Mouse (Mus musculus) left cerebral cortex, adult 9 months (tissue): Measurements from ENCODE around the gene Inhbb.

Experiments
- DNase-seq, 2 experiments: peaks; one replicate each; pipeline ENCODE4 v3.0.0; 2022; ENCODE audit warnings: low spot score in 2 of 2

Gene Inhbb

DNA sequence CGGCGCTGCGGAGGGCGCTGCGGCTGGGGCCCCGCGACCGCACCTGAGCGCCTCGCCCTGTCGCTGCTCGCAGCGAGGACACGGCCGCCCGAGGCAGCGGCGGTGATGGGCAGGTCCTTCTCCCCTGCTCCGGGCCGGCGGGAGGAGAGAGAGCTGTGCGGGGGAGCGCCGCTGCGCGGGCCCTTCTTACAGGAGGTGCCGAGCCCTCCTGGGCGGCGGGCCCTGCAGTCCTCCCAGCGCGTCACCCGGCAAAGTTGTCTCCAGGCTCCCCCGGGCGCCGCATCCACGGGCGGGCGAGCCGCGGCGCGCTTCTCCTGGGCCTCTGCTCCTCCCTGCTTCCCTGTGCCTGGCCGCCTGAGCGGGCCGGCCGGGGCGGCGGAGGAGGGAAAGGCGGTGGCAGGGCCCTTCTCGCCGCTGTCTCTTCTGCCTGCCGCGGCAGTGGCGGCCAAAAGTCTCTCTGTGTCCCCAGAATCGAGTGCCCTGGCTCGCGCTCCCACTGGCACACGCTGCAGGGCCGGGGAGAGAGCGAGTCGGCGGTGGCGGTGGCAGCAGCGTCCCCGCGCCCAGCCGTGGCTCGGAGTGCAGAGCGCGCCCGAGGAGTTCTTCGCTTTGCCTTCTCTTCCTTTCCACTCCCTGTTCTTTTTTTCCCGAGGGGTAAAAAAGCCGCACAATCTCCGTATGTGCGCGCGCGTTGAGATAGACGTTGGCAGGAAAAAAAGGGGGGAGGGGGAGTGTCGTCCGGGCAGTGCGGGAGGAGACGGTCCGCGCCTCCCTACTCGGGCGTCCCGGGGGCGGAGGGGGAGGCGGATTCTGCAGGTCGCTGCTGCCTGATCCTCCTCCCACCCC lies at the start of gene Inhbb:
Inhbb (minus strand) TSS at position 673 of the 846 bp plus-strand sequence.
- peak in 1 of 2 experiments; percentile 34 for DNase-seq

DNA sequence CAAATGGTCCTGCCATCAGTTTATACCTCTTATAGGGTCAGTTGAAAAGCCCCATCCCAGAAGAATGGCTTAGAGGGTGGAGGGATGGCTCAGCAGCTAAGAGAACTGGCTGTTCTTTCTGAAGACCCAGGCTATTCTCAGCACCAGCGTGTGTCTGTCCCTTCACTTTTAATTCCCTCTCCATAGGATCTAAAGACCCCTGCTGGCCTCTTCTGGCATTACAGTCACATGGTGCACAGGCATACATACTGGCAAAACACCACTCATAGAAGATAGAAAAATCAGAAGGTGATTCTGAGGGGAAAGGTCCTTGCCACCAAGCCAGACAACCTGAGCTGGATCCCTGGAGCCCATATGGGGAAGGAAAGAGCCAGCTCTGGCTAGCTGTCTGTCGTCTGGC lies 41.3 kb upstream of the Inhbb start:
- no peak for DNase-seq

DNA sequence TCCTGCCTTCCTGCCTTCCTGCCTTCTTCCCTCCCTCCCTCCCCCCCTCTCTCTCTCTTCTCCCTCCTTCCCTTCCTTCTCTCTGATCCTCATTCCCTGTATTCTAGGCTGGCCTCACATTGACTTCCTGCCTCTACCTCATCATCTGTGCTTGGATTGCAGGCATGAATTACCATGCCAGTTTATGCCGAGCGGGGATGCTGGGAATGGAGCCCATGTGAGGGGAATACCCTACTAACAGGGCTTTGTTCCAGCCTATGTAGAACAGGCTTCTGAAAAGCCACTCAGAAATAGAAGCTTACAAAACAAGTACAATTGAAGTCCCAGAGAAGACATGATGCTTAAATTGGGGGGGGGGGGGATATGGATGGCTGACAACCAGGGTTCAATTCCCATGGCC lies 38.0 kb upstream of the Inhbb start:
- no peak for DNase-seq

DNA sequence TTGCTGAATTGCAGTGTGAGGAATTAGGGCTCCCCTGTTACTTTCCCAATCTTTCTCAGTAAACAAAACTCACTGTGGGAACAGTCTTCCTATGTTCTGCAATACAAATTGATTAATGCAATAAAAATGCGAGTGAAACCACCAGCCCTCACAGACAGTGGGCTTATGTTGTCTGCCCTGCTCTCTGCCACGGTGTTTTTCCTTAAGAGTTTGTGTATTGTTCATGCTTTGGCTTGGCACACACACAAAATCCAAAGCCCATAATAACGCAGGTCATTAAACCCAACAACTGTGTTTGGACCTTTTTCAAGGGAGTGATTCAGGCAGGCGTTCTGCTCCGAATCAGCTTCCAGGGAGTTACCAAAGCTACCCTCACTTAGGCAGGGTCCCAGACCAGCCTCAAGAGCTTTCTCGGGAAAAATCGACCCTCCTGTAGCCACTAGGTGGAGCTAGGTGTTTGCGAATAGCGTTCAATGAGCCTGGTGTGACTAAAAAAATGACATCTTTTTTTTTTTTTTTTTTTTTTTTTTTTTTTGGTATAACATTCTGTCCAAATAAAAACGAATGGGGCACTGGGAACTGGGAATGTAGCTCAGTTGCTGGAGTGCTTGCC lies 36.1 kb upstream of the Inhbb start:
- DNase-seq: peak in 1 of 2 experiments; percentile 74

DNA sequence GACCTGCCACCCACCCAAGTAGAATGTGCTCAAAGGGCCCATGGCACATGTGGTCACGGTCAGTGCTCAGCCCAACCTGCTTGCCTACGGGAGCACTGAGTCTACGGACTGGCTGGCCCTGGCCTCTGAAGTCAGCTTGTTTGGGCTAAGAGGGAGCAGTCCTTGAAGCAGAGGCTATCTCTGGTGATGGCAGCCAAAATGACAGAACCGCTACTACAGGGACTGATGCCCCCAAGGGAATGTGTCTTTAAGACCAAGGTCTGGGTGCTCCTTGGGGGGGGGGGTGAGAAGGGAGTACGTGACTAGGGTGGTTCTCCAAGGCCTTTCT lies 35.4 kb upstream of the Inhbb start:
- DNase-seq: no peak

DNA sequence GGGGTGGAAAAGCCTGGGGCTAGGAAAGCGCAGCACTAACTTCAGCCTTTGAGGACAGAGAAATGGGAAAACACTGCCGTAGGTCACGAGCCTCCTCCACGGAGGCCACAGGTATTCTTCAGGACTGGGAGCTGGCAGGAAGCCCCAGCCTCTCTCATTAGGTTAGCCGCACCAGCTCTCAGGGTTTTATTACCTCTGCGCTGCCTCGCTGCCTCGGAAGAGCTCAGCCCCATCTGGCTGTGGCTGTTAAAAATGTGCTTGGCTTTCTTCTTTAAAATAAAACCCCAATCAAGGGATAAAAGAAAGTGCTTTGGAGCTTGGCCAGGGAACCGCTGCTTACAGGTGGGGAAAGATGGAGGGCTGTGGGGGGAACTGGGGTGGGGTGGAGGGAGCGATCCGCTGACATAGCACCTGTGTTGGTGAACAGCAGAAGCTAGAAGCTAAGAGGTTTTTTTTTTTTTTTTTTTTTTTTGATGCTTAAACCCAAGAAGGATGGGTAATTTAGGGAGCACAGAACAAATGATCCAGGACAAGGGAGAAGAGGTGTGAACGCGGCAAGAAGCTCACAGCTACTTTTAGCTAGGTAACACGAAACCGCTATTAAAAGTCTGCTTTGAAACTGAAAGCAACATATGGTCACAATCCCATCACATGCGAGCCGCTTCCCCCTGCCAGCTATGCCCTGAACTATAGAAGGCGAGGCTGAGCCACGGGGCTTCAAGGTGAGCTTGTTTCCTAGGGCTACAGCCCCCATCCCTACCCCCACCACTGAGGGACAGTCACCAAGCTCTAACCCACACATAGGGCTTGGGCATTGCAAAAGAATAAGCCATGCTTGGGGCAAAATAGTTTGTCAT lies 34.9 kb upstream of the Inhbb start:
- DNase-seq: no peak

DNA sequence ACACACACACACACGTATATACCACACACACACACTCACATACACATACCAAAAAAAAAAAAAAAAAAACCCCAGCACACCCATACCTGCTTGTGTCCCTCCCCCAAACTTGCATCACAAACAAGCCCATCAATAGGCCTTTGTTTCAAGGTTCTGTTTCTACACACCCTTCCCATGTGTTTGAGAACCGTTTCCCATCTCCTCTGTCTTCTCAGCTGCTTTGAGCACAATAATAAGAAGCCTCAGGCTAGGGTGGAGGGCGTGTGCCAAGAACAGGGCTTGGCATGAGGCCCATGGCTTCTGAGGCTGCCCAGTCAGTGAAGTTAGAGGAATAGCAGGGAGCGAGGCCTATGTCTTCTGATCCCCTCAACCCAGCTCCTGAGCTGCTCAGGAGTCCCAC lies 31.7 kb upstream of the Inhbb start:
- no peak for DNase-seq

DNA sequence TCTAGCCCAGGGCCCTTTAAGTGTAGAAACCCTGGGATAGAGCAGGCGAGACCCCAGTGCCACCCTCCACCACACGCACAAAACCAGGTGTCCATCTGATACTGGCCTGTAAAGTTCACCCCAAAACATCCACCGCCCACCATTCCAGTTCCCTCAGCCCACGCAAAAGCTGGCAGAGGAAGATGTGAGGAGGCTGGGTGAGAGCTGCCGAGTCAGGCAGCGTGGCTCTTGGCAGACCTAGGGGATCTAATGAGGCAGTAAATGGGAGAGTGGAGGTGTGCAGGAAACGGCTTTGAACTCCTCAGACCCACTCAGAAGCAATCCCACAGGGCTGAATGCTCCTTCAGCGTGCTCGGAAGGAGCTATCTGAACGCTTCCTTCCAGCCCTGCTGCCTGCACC lies 29.4 kb upstream of the Inhbb start:
- peak in 1 of 2 experiments; percentile 49 for DNase-seq

DNA sequence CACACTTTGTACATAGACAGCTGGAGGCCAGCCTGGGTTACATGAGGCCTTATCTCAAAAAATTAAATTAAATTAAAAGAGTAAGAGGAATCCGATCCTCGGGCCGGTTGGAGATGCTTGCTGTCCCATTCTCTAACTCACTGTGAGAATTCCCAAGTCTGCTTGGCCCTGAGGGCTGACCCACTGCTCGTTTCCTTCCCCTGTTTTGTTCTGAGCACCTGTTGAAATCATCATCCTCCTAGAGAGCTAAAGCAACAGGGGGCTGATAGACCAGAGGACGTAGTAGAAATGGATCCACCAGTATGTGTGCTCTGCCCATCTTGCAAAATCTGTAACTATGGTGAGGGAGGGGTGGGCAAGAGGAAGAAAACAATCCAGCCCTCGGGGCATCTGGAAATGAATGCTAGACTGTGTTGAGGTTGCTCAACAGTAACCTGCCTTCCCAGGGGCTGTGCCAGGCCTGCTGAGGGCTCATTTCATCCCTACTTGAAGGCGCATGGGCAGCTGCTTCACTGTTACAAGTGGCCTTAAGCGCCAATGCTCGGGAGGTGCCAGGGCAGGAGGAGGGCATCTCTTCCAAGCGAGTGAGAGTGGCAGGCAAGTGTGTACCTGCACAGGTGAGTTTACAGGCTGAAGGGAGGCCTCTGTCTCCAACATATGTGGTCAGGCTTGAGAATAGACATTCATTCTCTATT lies 28.8 kb upstream of the Inhbb start:
- no peak for DNase-seq

DNA sequence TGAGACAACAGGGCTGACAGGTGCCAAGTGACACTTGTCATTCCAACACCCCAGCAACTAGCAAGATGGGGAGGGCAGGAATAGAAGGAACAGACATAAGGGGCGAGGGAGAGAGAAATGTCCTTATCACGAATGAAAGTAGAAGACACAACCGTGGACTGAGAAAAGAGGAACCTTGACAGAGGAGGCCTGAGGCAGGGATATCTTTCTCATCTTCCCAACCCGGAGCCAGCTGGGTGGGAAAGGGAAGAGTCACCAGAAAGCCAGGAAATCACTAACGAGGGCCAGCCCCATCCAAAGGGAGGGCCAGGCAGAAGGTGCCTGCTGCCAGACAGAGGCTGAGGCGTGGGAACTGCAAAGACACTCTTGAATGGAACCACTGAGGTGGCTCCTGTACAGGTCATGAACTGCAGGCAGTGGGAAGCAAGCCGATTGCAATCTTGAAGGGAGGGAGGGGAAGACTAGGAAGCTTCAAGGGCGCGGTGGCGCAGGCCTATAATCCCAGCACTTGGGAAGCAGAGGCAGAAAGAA lies 24.8 kb upstream of the Inhbb start:
- no peak for DNase-seq

DNA sequence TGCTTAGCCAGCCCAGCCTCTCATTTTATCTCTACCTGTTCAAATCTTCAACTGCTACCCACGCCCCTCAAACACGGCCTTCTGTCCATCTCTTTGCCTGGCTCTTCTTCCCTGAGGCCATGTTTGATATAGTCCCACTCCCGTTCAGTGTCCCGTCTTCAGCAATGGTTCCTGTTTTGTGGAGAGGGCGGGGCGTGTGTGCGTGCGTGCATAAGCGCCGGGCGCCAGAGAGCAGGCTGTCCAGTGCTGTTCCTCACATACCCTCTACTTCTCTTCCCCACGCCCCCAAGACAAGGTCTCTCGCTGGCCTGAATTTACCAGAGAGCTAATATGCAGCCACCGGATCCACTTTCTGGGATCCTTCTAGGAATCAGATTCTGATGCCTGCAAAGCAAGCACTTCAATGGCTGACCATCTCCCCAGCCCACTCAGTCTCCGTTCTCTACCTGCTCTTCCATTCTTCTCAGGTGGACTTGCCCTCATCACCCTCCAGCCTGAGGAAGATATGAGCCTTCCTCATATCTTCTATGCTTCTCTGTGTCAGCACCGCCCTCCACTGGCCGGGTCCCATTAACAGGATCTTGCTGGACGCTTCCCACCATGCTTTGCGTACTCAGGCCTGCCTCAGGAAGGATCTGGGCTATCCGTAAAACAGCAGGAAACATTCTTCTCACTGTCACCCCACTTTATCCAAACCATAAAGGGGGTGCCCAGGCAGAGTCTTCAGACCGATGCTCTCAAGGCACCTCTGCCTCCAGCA lies 21.7 kb upstream of the Inhbb start:
- DNase-seq: no peak

DNA sequence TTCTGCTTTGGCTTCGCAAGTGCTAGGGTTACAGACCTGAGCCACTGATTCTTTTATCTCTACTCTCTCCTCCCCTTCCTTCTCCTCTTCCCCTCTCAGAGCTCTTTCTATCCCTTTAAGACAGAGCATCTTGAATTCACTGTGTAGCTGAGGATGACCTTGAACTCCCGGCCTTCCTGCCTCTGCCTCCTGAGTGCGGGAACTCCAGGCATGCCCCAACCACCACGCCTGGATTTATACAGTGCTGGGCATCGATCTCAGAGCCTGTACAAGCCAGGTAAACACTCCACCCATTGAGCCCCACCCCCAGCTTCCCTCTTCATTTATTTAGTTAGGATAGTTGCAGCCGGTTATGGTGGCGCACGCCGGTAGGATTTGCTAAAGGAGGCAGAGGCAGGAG lies 20.9 kb upstream of the Inhbb start:
- no peak for DNase-seq

DNA sequence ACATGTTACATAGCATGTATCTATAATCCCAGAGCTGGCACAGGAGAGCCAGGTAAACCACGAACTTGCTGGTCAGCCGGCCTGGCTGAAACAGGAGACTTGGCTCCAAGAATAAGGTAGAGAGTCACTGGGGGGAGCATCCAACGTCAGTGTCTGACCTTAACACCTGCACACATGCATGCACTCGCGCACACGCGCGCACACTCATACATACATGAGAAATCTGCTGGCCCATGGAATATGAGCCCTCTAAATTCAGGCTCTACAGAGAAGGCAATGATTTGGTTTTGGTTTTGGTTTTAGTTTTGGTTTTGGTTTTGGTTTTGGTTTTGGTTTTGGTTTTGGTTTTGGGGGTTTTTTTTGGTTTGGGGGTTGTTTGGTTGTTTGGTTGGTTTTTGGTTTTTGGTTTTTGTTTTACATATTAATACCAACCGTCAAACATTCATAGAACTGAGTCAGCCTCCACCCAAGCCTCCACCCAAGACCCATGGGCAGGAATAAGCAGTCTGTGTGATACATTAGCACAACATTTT lies 16.1 kb upstream of the Inhbb start:
- no peak for DNase-seq

DNA sequence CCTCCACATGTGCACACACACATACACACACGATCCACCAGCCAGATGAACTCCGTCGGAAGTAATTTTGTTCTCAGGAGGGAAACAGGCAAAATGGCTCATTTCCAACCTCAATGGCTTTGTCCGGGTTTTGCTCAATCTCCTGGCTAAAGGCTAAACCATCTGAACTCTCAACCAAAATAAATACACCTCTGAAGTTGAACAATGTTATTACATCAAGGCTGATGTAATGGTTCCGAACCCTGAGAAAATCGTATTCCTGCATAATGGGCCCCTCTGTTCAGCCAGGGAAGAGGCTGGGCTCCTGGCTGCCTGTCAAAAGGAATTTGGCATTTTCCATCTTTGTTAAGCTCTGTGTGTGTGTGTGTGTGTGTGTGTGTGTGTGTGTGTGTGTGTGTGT lies 15.4 kb upstream of the Inhbb start:
- no peak for DNase-seq

DNA sequence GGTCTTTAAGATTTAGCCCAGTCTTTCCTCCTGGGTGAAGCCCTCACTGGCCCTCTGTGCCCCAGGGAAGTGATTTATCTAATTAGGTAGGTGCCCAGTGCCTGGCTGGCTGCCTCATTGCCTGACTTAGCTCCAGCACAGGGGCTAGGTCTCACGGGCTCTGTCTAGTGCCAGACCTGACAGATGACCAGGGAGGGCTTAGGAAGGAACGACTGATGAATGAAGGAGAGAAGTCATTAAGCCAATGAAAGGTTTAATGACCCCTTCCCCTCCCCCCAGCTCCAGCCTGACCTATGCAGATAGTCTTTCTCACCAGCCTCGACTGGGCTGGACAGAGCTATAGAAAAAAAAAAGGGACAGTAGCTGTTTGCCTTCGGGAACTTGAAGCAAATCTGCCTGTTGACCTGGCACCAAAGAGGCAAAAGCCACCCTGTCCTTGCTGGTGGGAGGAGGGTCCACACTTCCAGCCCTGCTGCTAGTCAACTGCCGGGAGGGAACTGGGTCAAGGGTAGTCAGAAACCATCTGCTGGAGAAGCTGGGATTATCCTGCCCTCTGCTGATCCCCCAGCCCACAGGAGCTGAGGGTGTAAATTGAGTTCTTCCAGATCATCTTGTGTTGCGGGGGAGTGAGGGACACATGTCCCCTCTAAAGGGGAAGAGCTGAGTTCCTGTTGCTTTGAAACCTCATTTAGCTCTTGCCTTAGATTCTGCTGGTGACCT lies 2.3 kb upstream of the Inhbb start:
- no peak for DNase-seq

DNA sequence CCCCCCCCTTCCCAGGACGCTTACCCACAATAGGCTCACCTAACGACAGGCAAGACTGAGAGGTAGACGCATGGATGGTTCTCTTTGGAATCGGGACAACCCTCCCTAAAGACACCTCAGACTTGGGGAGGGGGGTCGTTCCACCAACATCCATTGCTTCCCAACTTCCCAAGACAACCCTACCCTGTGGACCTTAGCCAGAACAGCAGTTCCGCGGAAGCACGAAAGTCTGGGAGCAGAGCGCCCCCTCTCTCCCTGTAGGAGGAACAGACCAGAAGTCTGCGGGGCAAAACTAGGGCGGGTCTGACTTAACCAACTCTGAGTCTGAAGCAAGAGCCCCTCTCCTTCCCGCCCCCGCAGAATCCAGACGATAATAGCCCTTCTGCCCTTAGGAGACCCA lies 1.5 kb upstream of the Inhbb start:
- DNase-seq: peak in 1 of 2 experiments; percentile 39

DNA sequence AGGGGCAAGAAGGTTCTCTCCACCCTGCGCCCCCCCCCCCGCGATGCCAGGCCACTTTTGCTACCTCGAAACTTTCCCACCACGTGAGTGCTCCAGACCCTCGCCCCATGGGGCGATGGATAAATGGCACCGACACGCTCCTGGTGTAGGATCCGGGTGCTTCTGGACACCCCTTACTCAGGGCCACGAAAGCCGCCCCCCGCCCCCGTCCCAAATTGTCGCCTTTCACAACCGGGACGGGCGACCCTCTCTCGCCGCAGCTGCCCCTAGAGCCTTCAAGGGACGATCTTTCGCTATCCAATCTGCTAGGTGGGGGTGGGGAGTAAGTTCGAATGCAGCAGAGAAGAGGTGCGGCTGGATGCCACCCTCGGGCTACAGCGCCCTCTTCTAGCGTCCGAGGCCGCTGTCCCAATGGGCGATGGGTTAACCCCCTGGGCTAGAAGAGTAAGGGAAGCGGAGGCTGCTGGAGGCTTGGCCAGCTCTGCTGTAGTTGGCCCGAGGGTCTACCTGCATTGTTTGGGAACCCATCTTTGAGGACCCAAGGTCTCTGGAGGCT lies 490 bp upstream of the Inhbb start:
- no peak for DNase-seq

DNA sequence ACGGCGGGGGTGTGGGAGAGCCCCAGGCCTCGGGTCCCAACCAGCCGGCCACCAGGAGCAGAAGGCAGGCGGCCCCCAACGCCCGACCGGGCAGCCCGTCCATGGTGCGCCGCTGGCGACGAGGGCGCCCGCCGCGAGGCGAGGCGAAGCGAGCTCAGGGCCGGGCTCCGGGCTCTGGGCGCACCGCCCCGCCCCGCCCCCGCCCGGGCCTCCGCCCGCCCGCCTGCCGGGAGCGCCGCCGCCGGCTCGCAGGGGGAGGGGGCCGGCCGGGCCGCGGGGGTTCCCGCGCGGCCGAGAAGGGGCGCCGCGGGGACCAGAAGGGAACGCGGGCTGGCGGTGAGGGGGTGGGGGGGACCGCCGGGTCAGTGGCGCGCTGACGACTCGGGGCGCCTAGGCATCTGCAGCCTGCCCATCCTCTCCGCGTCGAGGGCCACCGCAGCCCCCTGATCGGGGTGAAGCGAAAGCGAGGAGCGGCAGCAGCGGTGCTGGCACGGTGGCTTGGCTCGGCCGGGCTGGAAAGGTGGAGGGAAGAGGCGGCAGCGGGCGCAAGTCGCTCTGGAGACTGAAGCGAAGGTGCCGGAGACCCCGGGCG lies 968 bp downstream of the Inhbb start:
- DNase-seq: no peak
